Mouse (Mus musculus) heart, postnatal 25 days (tissue): ENCODE results near the gene Msl1. TPM values are rescaled to one million over a fixed set of nuclear protein-coding genes. Genes with fewer than 3 reads are reported as not detected.

Experiments used
- DNase-seq: peaks from one replicate; pipeline ENCODE4 v3.0.0; 2022; ENCODE audit warnings: low spot score
- intact Hi-C: fragments of 180-260 bp; cut with DNase I; formaldehyde crosslinking; loops from one replicate; pipeline ENCODE4 v1.15.1; 2025
- total RNA-seq, 2 experiments: library from RNA; stranded (reverse); gene quantifications; 2 replicates each; pipeline ENCODE4 v1.2.3; 2021

Msl1 gene
- total RNA-seq, 2 experiments from 2014 or later: 73.0 to 78.1 TPM

DNA sequence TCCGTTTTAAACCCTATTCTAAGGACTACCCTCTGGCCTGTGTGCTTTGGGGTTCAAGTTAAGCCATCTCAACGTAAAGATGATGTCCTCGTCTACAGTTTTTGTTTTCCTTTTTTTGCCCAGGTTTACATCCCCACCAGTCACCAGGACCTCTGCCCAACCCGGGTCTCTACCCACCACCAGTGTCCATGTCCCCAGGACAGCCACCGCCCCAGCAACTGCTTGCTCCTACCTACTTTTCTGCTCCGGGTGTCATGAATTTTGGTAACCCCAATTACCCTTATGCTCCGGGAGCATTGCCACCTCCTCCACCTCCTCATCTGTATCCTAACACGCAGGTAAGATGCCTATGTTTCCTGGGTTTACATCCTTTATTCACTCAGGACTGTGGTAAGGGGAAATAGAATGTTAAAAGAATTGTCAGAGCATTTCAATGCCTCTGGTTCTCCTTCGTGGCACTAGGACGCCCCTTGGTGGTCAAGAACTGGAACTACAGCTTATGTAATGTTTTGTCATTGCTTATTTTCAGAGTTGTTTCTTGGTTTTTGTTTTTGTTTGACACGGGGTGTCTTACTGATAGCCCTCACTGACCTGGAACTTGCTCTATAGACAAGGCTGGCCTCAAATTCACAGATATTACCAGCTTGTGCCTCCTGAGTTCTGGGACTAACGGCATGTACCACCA lies 33.9 kb downstream of the Msl1 start:
- intact Hi-C loops: loop anchor here (2.0 kb wide), 2 partner anchors 40 to 130 kb away; no protein-coding TSS in a partner anchor
- DNase-seq: no peak

DNA sequence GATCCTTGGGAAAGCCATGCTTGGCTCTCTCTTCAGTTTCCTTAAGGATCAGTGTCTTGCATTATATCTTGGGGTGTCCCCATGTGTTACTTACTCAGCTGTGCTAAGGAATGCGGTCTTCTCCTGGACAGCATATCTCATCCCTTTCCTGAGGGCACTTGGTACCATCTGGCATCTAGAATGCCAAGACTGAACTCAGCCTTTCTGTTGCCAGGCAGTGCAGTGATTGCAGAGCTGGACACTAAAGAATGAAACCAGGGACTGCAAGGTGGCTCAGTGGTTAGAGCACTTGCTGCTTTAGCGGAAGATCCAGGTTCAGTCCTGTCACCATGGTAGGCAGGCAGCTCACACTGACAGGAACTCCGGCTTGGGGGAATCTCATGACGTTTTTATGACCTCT lies 34.6 kb downstream of the Msl1 start:
- no peak for DNase-seq
- intact Hi-C loops: loop anchor here (2.0 kb wide), 2 partner anchors 41 to 131 kb away; no protein-coding TSS in a partner anchor

DNA sequence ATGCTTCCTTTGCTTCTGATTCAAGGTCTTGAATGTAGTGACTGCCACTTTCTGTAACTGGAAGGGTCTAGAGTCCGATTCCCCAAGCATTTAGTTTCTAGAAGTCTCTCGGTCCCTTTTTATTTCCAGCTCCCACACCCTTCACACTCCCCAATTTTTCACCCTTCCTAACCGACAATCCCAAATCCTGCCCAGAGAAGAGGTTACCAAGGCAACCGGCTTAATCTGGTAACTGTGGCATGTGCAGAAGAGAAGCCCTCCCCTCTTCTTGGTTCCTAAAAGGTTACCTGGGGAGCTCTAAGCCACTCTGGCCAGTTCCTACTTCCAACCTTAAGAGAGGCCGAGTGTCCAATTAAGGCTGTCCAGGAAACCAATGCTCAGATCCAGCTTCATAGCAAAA lies 40.0 kb downstream of the Msl1 start:
- intact Hi-C loops: no loop called here
- no peak for DNase-seq

GRCm38 (mm10) chr11:98835725-98836124 lies 40.4 kb downstream of the Msl1 start:
- DNase-seq: no peak
- intact Hi-C loops: no loop called here

DNA sequence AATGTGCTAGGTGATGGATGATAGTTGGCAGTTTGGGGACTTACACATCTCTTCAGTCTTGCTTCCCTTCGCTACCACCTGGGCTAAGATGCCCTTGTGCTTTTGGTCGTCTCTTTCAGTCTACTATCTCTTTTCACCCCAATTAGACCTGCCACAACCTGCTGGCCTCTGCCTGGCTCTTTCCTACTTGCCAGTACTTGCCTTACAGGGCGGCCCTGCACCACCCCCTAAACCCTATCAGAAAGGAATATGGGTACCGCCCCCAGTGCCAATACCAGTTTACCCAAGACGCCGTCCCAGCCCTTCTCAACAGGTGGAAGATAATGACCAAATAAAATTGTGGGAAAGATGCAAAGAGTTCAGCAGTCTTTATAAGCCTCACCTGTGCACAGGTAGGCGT lies 40.8 kb downstream of the Msl1 start:
- no peak for DNase-seq
- intact Hi-C loops: no loop called here

GRCm38 (mm10) chr11:98836651-98837141 lies 41.4 kb downstream of the Msl1 start, which contains the start of gene Rapgefl1:
TSS of gene Rapgefl1 (plus strand) at chr11:98836785.
- intact Hi-C loops: no loop called here
- DNase-seq: peak; percentile 53

DNA sequence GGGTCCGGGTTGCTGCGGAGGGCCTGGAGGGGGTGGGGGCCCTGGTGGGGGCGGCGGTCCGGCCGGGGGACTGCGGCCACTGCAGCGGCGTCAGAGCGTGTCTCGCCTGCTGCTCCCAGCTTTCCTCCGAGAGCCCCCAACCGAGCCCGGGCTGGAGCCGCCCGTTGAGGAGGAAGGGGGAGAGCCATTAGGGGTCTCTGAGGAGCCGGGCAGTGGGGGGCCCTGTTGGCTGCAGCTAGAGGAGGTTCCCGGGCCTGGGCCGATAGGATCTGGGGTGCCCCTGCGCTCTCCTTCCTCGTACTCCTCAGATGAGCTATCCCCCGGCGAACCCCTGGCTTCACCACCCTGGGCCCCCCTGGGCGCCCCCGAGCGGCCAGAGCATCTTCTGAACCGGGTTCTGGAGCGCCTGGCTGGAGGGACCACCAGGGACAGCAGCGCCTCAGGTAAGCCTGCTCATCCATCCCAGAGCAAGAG lies 42.0 kb downstream of the Msl1 start:
- no peak for DNase-seq

GRCm38 (mm10) chr11:98837917-98838316 lies 42.6 kb downstream of the Msl1 start:
- intact Hi-C loops: no loop called here
- DNase-seq: no peak

More for the DNA sequence above, 42.0 kb downstream of the Msl1 start:
- intact Hi-C loops: no loop called here

DNA sequence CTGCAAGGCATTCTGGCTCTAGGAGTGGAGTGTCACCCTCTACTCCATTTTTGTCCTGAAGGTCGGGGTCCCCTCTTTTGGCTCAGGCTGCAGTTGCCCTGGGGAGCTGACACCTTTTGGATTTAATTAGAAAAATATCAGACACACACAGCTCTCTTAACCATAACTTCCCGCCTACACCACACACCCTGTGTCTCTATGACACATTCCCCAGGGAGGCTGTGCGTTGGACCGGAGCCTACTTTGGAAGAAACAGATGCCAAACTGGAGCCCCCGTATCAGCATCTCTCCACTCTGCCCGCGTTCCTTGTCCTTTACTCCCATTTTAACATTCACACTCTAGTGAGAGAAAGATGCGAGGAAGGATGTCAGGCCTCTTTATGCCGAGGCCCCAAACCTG lies 43.2 kb downstream of the Msl1 start:
- DNase-seq: no peak
- intact Hi-C loops: no loop called here

DNA sequence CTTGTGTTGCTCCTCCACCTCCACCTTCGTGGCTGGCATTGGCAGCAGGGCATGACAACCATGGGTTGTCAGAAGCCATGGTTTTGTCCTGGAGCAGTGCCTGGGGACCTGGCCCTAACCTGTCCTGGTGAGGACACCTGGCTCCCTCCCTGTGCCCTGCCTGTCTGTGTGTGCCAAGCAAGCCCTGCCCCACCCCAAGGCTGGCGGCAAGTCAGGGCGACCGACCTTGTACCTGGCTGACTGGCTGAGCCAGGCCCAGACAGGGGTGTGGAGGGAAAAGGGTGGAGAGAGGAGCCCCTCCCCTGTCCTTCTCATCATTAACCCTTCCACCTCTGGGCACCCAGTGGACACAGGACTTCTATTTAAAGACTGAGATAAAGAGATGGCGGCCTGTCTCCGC lies 44.1 kb downstream of the Msl1 start:
- DNase-seq: no peak

DNA sequence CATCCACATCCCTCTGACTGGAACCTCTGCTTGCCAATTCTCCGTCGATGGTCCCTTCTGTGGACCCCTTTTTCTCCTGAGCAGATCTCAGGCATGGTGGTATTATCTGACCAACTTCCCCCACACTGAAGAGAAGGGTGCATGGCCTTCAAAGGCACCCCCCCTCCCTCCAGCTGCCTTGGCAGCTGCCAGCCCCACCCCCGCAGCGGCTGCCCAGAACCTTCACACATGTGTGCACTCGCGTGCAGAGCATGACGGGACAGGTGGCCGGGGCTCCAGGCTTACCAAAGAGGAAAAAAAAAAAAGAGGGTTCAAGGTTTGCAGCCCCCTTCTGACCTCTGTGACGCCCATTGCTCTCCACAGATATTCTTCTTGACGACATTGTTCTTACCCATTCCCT lies 44.6 kb downstream of the Msl1 start:
- no peak for DNase-seq
- intact Hi-C loops: no loop called here

More for the DNA sequence above, 44.1 kb downstream of the Msl1 start:
- intact Hi-C loops: no loop called here

GRCm38 (mm10) chr11:98846016-98846415 lies 50.7 kb downstream of the Msl1 start:
- DNase-seq: no peak
- intact Hi-C loops: no loop called here

DNA sequence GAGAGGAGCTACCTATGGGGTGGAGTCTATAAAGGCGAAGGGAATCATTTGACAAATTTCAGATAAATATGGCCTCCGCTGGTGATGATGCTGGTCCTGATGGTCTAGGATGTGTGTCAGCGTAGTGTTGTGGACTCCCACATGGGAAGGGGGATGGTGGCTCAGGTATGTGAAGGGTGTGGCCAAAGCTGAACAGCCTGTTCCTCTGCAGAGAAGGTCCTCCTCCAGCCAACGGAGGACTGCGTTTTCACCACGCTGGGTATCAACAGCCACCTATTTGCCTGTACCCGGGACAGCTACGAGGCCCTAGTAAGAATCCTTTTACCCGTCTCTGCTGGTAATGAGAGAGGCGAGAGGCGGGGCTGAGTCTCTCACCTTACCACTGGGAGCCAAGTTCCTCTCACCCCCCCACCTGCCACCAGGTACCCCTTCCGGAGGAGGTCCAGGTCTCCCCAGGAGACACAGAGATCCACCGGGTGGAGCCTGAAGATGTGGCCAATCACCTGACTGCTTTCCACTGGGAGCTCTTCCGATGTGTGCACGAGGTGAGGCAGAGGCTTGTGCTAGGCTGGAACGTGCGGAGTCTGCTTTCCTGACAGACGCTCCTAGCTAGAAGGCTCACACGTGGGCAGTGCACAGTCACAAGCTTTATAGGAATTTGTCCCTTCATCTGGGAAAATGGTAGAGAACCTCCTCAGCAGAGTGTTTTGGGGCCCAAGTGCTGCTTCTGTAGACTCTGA lies 51.7 kb downstream of the Msl1 start:
- no peak for DNase-seq
- intact Hi-C loops: no loop called here

GRCm38 (mm10) chr11:98849196-98849894 lies 54.0 kb downstream of the Msl1 start:
- intact Hi-C loops: no loop called here
- no peak for DNase-seq

GRCm38 (mm10) chr11:98850100-98851093 lies 55.1 kb downstream of the Msl1 start:
- intact Hi-C loops: no loop called here
- no peak for DNase-seq

- intact Hi-C loops: no loop called here
- no peak for DNase-seq
Observed at GRCm38 (mm10) chr11:98854116-98854515, 58.8 kb downstream of the Msl1 start.

DNA sequence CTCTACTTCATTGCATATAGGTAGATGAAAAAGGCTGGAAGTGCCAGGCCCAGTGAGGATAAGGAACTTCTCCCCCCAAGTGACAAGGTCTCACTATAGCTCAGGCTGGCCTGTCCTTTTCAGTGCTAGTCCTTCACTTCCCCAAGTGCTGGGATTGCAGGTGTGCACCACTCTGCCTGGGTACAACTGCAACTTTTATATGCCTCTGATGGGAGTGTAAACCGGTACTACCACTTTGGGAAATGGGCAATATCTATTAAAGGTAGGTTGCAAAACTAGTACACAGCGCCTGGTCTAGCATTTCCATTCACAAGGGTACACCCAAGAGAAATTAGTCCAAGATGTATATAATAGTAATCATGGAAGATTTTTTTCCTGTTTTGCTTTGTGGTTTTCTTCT lies 59.3 kb downstream of the Msl1 start:
- intact Hi-C loops: no loop called here

More for the DNA sequence above, 59.3 kb downstream of the Msl1 start:
- no peak for DNase-seq
